Mouse (Mus musculus) right cerebral cortex, postnatal 36 days (tissue): ENCODE data around the gene Ube2e3.

Experiments used
- DNase-seq, 2 experiments: peaks; one replicate each; pipeline ENCODE4 v3.0.0; 2022; ENCODE audit warnings: low spot score in 2 of 2, mixed read lengths in 1 of 2

Ube2e3 gene

GRCm38 (mm10) chr2:78867726-78868510, at the start of gene Ube2e3:
Gene Ube2e3 (plus strand): TSS chr2:78868124.
- no peak for DNase-seq

GRCm38 (mm10) chr2:78829887-78830286, 38.0 kb upstream of the Ube2e3 start:
- no peak for DNase-seq

- DNase-seq = no peak
Measured at GRCm38 (mm10) chr2:78841494-78842224, 26.3 kb upstream of the Ube2e3 start.

GRCm38 (mm10) chr2:78844365-78844764, 23.6 kb upstream of the Ube2e3 start:
- DNase-seq = no peak

- DNase-seq = no peak
Measured at GRCm38 (mm10) chr2:78845274-78845673, 22.6 kb upstream of the Ube2e3 start.

- DNase-seq = no peak
Measured at GRCm38 (mm10) chr2:78845717-78846116, 22.2 kb upstream of the Ube2e3 start.

GRCm38 (mm10) chr2:78854315-78854714, 13.6 kb upstream of the Ube2e3 start:
- DNase-seq = no peak

- DNase-seq = no peak
Measured at GRCm38 (mm10) chr2:78858628-78859027, 9.3 kb upstream of the Ube2e3 start.

- DNase-seq = no peak
Measured at GRCm38 (mm10) chr2:78859266-78860087, 8.4 kb upstream of the Ube2e3 start.

- DNase-seq = no peak
Measured at GRCm38 (mm10) chr2:78860088-78860372, 7.9 kb upstream of the Ube2e3 start.

- DNase-seq = no peak
Measured at GRCm38 (mm10) chr2:78864116-78864515, 3.8 kb upstream of the Ube2e3 start.

GRCm38 (mm10) chr2:78864866-78865265, 3.1 kb upstream of the Ube2e3 start:
- no peak for DNase-seq

- DNase-seq = peak; percentile 39 to 44
Measured at GRCm38 (mm10) chr2:78868511-78868854, 559 bp downstream of the Ube2e3 start.

GRCm38 (mm10) chr2:78868951-78869720, 1.2 kb downstream of the Ube2e3 start:
- DNase-seq = peak; percentile 70 to 73

- DNase-seq = no peak
Measured at GRCm38 (mm10) chr2:78869721-78870442, 2.0 kb downstream of the Ube2e3 start.

GRCm38 (mm10) chr2:78870443-78871025, 2.6 kb downstream of the Ube2e3 start:
- DNase-seq = no peak

- no peak for DNase-seq
Measured at GRCm38 (mm10) chr2:78871971-78872860, 4.3 kb downstream of the Ube2e3 start.

- no peak for DNase-seq
Measured at GRCm38 (mm10) chr2:78873946-78874345, 6.0 kb downstream of the Ube2e3 start.

- no peak for DNase-seq
Measured at GRCm38 (mm10) chr2:78876002-78876401, 8.1 kb downstream of the Ube2e3 start.

GRCm38 (mm10) chr2:78882068-78882467, 14.1 kb downstream of the Ube2e3 start:
- no peak for DNase-seq
